Mouse (Mus musculus): Measurements from ENCODE around the gene Pum3. TPM values are rescaled to one million over a fixed set of nuclear protein-coding genes. Genes with fewer than 3 reads are reported as not detected.
A peak's percentile ranks its signal among the peaks of the same experiment; 100 is the strongest.

Pum3 gene
- polyA plus RNA-seq, 1 experiment = 13.1 TPM

- H3K27ac ChIP-seq (ENCODE audit: insufficient read depth, low read depth, low read length) = peak overlapping the region; percentile 75
- no peak overlapping the region for H3K4me3 ChIP-seq (ENCODE audit: insufficient read depth, low read depth, low read length)
- H3K36me3 ChIP-seq (ENCODE audit: control insufficient read depth, insufficient read depth, low read length) = peaks cover 6% of the 10 kb centered on the region
- TF ChIP-seq POLR2A (IDR thresholded peaks at IDR 0.05; ENCODE audit: low read depth, low read length) (no peak), CTCF (conservative IDR thresholded peaks at IDR 0.05; ENCODE audit: insufficient read depth, insufficient read length, low read depth, low read length) (no peak)
- H3K27me3 ChIP-seq (replicated peaks; ENCODE audit: control insufficient read depth, insufficient read depth, low read length) = no peaks in the 10 kb centered on the region
- peaks cover 5% of the 10 kb centered on the region for H3K4me1 ChIP-seq (ENCODE audit: control insufficient read depth, insufficient read depth, low read length)
- 49% methylated on average over 4 of the region's 4 CpGs for WGBS
- DNase-seq = peak; percentile 74
These were observed 18.3 kb downstream of the Pum3 start for GRCm38 (mm10) chr19:27411340-27411739.

DNA sequence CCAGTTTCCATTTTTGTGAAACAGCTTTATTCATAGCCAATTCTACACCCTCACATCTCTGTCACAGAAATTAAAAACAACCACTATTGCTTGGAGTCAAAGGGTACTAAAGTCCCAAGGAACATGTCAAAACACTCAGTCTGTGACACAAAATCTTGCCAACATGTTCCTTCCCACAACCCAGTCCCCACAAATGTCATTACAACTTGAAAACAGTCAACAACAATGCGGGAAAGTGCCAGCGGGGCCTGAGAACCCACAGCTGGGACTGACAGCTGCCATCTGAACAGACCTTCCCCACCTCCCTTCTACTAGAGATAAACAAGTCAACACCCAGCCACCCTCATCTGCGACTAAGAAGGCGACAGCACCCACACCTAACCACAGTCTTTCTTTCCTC lies 18.9 kb downstream of the Pum3 start:
- Histone ChIP-seq H3K27ac (ENCODE audit: insufficient read depth, low read depth, low read length) (peak overlapping the region; percentile 75), H3K4me3 (ENCODE audit: insufficient read depth, low read depth, low read length) (no peak overlapping the region), H3K36me3 (ENCODE audit: control insufficient read depth, insufficient read depth, low read length) (peaks cover 6% of the 10 kb centered on the region), H3K27me3 (replicated peaks; ENCODE audit: control insufficient read depth, insufficient read depth, low read length) (no peaks in the 10 kb centered on the region), H3K4me1 (ENCODE audit: control insufficient read depth, insufficient read depth, low read length) (peaks cover 5% of the 10 kb centered on the region)
- DNase-seq = no peak
- WGBS = 88% methylated on average over 4 of the region's 4 CpGs
- TF ChIP-seq CTCF (conservative IDR thresholded peaks at IDR 0.05; ENCODE audit: insufficient read depth, insufficient read length, low read depth, low read length) = no peak
- no peak for TF ChIP-seq POLR2A (IDR thresholded peaks at IDR 0.05; ENCODE audit: low read depth, low read length)

GRCm38 (mm10) chr19:27409782-27410181 lies 19.8 kb downstream of the Pum3 start:
- TF ChIP-seq CTCF (conservative IDR thresholded peaks at IDR 0.05; ENCODE audit: insufficient read depth, insufficient read length, low read depth, low read length) (no peak), POLR2A (IDR thresholded peaks at IDR 0.05; ENCODE audit: low read depth, low read length) (no peak)
- H3K36me3 ChIP-seq (ENCODE audit: control insufficient read depth, insufficient read depth, low read length) = peaks cover 5% of the 10 kb centered on the region
- peaks cover 5% of the 10 kb centered on the region for H3K4me1 ChIP-seq (ENCODE audit: control insufficient read depth, insufficient read depth, low read length)
- no peaks in the 10 kb centered on the region for H3K27me3 ChIP-seq (replicated peaks; ENCODE audit: control insufficient read depth, insufficient read depth, low read length)
- H3K27ac ChIP-seq (ENCODE audit: insufficient read depth, low read depth, low read length) = no peak overlapping the region
- no peak for DNase-seq
- H3K4me3 ChIP-seq (ENCODE audit: insufficient read depth, low read depth, low read length) = no peak overlapping the region

DNA sequence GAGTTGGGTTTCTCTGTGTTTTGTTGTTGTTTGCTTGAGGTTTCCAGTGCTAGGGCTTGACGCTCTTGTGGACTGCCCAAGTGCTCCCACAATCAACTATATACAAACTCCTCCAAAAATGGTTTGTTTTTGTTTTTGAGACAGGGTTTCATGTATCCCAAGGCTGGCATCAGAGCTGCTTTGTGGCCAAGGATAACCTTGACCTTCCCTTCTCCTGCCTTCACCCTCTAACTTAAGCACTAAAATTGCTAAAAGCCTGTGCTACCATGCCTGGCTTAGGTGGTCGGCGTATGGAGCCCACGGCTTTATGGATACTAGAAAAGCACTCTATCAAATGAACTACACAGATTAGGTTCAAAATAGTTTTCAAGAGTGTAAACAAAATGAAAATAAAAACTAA lies 20.4 kb downstream of the Pum3 start:
- WGBS = 92% methylated on average over 4 of the region's 4 CpGs
- Histone ChIP-seq H3K27me3 (replicated peaks; ENCODE audit: control insufficient read depth, insufficient read depth, low read length) (no peaks in the 10 kb centered on the region), H3K27ac (ENCODE audit: insufficient read depth, low read depth, low read length) (no peak overlapping the region), H3K4me3 (ENCODE audit: insufficient read depth, low read depth, low read length) (no peak overlapping the region), H3K36me3 (ENCODE audit: control insufficient read depth, insufficient read depth, low read length) (peaks cover 5% of the 10 kb centered on the region), H3K4me1 (ENCODE audit: control insufficient read depth, insufficient read depth, low read length) (peaks cover 5% of the 10 kb centered on the region)
- DNase-seq = no peak
- no peak for TF ChIP-seq CTCF (conservative IDR thresholded peaks at IDR 0.05; ENCODE audit: insufficient read depth, insufficient read length, low read depth, low read length)
- no peak for TF ChIP-seq POLR2A (IDR thresholded peaks at IDR 0.05; ENCODE audit: low read depth, low read length)

DNA sequence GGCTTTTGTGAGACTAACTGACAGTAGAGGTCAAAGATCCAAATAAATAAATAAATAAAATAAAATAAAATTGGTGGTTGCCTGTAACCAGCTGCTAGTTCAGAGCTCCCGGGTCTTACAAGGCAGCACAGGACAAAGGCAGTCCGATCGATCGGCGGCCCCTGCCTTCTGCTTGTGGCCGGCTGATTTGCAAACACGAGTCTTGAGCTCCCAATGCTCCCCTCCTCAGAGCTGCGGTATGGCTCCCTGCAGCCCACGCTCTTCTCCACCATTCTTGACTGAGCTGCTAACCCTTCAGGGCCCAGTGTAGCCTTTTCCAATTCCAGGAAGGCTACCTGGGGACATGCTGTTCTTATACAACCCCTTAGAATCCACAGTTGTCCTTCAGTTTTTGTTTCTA lies 31.8 kb downstream of the Pum3 start:
- Histone ChIP-seq H3K4me1 (ENCODE audit: control insufficient read depth, insufficient read depth, low read length) (peaks cover 37% of the 10 kb centered on the region), H3K4me3 (ENCODE audit: insufficient read depth, low read depth, low read length) (no peak overlapping the region), H3K27ac (ENCODE audit: insufficient read depth, low read depth, low read length) (no peak overlapping the region), H3K27me3 (replicated peaks; ENCODE audit: control insufficient read depth, insufficient read depth, low read length) (no peaks in the 10 kb centered on the region), H3K36me3 (ENCODE audit: control insufficient read depth, insufficient read depth, low read length) (peaks cover 3% of the 10 kb centered on the region; the same call in 1 of the 2 replicates)
- DNase-seq = no peak
- TF ChIP-seq CTCF (conservative IDR thresholded peaks at IDR 0.05; ENCODE audit: insufficient read depth, insufficient read length, low read depth, low read length) (no peak), POLR2A (IDR thresholded peaks at IDR 0.05; ENCODE audit: low read depth, low read length) (no peak)
- WGBS = 61% methylated on average over 9 of the region's 9 CpGs

- H3K27me3 ChIP-seq (replicated peaks; ENCODE audit: control insufficient read depth, insufficient read depth, low read length) = no peaks in the 10 kb centered on the region
- H3K27ac ChIP-seq (ENCODE audit: insufficient read depth, low read depth, low read length) = peak overlapping the region; percentile 62
- TF ChIP-seq POLR2A (IDR thresholded peaks at IDR 0.05; ENCODE audit: low read depth, low read length) = no peak
- TF ChIP-seq CTCF (conservative IDR thresholded peaks at IDR 0.05; ENCODE audit: insufficient read depth, insufficient read length, low read depth, low read length) = no peak
- no peak overlapping the region for H3K4me3 ChIP-seq (ENCODE audit: insufficient read depth, low read depth, low read length)
- peak; percentile 44 for DNase-seq
- 51% methylated on average over 5 of the region's 5 CpGs for WGBS
- peaks cover 3% of the 10 kb centered on the region; the same call in 1 of the 2 replicates for H3K36me3 ChIP-seq (ENCODE audit: control insufficient read depth, insufficient read depth, low read length)
- H3K4me1 ChIP-seq (ENCODE audit: control insufficient read depth, insufficient read depth, low read length) = peaks cover 37% of the 10 kb centered on the region
These were observed 32.4 kb downstream of the Pum3 start for GRCm38 (mm10) chr19:27397223-27397622.

DNA sequence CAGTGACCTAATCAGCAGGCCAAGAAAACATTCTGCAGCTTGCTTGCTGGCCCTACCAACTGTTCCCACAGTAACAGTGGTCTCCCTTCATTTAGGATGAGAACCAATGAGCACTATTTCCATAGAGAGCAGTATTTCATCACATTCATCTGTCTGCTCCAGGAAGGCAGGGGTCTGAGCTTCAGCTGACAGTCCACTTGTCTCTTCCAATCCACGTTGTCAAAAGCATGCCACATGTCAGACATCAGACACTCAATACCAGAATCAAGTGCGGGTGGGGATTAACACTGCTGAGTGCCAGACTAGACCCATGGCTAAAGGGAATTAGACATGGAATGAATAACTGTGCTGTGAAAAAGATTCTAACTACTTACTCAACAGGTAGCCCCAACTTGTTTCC lies 32.9 kb downstream of the Pum3 start:
- no peak for DNase-seq
- Histone ChIP-seq H3K4me1 (ENCODE audit: control insufficient read depth, insufficient read depth, low read length) (peaks cover 40% of the 10 kb centered on the region), H3K36me3 (ENCODE audit: control insufficient read depth, insufficient read depth, low read length) (peaks cover 3% of the 10 kb centered on the region; the same call in 1 of the 2 replicates), H3K27ac (ENCODE audit: insufficient read depth, low read depth, low read length) (peak overlapping the region; percentile 62), H3K4me3 (ENCODE audit: insufficient read depth, low read depth, low read length) (no peak overlapping the region), H3K27me3 (replicated peaks; ENCODE audit: control insufficient read depth, insufficient read depth, low read length) (no peaks in the 10 kb centered on the region)
- TF ChIP-seq CTCF (conservative IDR thresholded peaks at IDR 0.05; ENCODE audit: insufficient read depth, insufficient read length, low read depth, low read length) (no peak), POLR2A (IDR thresholded peaks at IDR 0.05; ENCODE audit: low read depth, low read length) (no peak)
- 80% methylated on average over 2 of the region's 2 CpGs for WGBS
